Mouse (Mus musculus) adrenal gland, adult 18-20 months (tissue): ENCODE results near the gene Cobll1. TPM values are rescaled to one million over a fixed set of nuclear protein-coding genes. Genes with fewer than 3 reads are reported as not detected.

Source experiments
- DNase-seq, 2 experiments: peaks; one replicate each; pipeline ENCODE4 v3.0.0; 2021 to 2022; ENCODE audit warnings: low spot score in 2 of 2
- total RNA-seq, 2 experiments: library from RNA; stranded (reverse); gene quantifications; 1 replicate in 1 of 2; 2 replicates in 1 of 2; pipeline ENCODE4 v1.2.3; 2021

Cobll1 gene
- total RNA-seq, 2 experiments from 2014 or later: 271 to 319 TPM

- no peak for DNase-seq
Observed at GRCm38 (mm10) chr2:65157981-65158651, 81.1 kb downstream of the Cobll1 start.

GRCm38 (mm10) chr2:65157325-65157724 is 81.9 kb downstream of the Cobll1 start:
- DNase-seq: no peak

DNA sequence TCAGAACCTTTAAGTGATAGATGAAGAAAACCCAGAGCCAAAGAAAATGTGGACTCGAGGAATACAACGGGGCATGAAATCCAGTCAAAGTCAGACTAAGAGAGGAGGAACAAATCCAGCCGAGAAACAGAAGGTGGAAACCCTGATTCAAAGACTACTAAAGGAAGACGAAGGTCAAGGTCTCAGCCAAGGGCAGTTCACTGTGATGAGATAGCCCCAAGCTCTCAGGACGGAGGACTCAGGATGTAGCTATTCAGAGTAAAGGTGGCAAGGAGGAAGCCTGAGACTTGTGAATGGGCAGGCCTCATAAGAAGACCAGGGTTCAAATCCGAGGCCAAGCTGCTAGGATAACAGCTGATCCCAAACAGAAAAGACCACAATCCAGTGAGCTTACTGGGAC is 90.3 kb downstream of the Cobll1 start:
- no peak for DNase-seq

DNA sequence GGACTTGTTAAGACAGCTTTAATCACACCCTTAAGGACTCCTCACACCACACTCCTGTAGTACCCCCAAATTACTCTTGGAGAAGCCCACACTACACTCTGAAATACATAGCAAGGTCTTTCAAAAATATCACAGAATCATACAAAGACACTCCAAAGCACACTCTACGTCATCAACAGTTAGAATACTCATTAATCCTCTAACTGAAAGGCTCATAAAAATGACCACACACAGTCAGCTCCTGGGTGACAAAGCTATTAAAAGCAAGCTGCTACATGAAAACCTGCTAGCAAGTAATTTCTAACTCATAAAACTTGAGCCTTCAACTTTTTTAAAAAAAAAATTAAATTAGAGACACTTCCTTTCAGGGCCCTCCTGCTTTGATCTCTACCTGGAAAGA is 91.8 kb downstream of the Cobll1 start:
- DNase-seq: no peak

GRCm38 (mm10) chr2:65145421-65146117 is 93.6 kb downstream of the Cobll1 start:
- DNase-seq: no peak

GRCm38 (mm10) chr2:65141093-65141661 is 98.0 kb downstream of the Cobll1 start:
- DNase-seq: no peak

- no peak for DNase-seq
Observed at GRCm38 (mm10) chr2:65140330-65140922, 98.8 kb downstream of the Cobll1 start.

DNA sequence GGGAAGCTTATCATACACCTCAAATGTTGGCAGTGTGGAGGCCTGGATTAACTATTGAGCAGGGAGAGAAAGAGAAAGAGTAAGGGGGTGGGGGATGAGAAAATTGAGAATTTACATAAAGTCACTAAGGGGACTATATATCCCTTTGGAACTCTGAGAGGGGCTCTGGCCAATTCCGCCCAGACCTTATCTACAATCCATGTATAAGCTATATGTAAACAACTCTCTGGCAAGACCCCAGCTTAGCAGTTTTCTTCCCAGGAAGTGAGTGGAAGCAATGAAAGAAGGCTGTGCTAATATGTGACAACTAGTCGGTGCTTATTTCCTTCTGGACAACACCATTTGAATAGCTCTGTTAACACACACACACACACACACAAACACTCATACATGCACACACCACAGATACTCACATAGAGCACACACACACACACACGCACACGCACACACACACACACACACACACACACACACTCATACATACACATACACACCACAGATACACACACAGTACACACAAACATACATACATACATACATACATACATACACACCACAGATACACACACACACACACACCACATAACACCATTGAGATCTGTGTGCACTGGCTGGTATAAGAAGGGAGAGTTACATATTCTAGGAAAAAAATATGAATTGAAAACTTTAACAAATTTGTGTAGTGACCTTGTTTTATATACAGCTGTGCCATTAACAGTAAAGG is 99.4 kb downstream of the Cobll1 start:
- DNase-seq: no peak

- DNase-seq: no peak
Observed at GRCm38 (mm10) chr2:65138992-65139391, 100.2 kb downstream of the Cobll1 start.

- no peak for DNase-seq
Observed at GRCm38 (mm10) chr2:65126141-65126783, 112.9 kb downstream of the Cobll1 start.

DNA sequence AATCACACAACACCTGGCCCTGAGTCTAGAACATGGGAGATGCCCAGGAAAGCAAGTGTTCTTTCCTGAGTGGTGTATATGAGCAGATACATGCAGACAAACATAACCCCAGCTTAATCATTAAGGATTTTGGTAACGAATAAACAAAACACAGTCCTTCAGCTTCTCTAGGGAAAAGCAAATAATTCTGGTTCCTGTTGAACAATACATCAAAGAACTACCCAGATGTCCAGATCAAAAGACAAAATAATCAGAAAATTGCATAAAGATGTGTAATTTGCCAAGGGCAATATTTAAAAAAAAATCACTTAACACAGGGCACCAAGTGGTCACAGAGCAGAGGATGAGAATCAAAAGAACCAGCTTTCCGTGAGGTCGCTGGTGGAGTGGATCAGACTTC is 115.5 kb downstream of the Cobll1 start:
- no peak for DNase-seq

GRCm38 (mm10) chr2:65121435-65121834 is 117.8 kb downstream of the Cobll1 start:
- no peak for DNase-seq

DNA sequence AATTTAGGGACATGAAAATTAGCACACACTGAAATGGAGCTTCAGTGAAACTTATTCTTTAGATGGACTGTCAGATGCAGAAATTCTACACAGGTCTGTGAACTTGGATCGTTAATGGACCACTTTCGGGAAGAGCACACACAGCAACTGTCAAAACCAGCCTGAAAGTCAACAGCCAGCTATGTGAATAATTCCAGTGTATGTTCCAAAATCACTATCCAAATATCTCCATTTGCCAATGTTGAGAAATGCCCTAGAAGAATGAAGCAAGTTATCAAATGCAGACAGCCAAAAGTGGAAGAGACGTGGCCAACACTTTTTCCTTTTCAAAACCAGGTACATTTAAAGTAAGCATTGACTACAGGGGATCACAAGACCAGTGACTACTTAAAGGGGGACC is 118.2 kb downstream of the Cobll1 start:
- no peak for DNase-seq

DNA sequence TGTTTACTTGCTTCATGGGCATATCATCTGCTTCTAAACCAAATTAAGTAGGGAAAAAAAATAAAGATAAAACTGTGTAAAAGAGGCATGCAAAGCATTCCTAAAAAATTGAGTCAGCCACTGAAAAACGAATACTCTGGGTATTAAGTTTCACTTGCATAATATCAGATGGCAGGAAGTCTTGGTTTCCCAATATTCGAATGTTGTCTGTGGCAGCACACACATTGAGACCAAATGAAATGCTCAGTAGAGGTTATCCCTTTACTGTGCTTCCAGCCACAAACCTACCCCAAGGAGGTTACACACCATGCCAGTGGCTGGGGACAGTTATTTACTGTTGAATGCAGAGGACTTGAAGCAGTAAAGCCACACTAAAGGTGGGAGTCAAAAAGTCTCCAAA is 119.1 kb downstream of the Cobll1 start:
- DNase-seq: no peak

DNA sequence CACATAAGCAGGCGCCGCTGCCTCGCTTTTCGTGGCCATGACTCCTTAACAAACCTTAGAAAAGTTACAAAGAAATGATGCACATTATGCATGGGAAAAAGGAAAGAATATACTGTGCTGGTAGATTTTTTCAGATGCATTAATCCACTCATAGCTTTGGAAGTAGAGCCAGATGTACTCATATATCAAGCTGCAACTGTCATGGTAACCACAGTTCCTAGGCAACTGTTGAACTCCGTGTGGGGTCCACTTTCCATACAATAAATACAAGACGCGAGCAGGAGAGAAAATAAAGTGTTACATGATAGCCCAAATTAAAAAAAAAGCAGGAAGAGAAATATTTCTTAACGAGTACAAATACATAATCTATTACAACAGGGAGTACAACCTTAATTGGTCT is 119.5 kb downstream of the Cobll1 start:
- no peak for DNase-seq

DNA sequence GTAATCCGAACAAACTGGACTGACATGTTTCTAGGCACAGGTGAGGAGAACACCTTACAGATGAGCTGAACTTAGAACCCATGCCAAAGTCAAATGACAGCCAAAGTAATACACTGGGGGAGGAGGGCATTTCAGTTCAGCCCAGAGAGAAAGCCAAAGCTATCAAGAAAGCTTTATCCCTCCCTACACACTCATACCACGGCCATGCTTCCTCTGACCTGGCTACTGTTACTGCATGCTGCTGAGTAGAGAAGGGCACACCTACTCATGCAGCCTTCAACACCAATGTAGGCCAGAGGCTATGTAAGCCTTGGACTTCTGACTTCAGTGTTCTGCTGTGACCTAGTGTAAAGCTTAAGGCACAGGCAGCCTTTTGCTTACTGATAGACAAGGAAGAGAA is 120.1 kb downstream of the Cobll1 start:
- DNase-seq: no peak

GRCm38 (mm10) chr2:65117859-65118258 is 121.3 kb downstream of the Cobll1 start:
- DNase-seq: no peak

DNA sequence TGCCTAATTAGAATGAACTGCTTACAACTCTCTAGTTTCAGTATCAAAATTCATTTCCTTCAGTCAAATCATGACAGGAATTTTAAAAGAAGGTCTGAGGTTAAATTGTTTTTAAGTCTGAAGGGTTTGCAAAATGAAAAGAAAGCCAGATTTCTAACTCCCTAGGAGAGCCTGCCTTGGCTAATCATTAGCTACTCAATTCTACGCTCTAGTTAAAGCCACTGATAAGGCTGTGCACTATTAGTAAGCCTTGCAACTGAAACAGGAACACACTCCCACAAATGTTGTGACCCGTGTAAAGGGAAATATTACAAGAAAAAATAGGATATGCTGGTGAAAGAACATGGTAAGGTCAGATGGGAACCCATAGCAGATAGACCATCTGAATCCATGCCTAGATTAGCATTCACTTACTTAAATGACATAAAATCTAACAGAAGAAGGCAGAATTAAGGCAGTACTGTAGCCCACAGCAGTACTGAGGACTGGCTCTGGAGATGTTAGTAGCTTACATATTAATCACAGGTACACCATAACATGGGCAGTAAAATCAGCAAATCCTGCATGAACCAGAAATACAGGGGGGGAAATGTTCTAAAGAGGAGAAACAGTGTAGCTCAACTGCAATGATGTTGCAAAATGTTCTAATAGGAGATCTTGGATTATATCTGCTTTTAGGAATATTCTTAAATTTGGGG is 122.6 kb downstream of the Cobll1 start:
- DNase-seq: no peak

GRCm38 (mm10) chr2:65113191-65113590 is 126.0 kb downstream of the Cobll1 start:
- no peak for DNase-seq

DNA sequence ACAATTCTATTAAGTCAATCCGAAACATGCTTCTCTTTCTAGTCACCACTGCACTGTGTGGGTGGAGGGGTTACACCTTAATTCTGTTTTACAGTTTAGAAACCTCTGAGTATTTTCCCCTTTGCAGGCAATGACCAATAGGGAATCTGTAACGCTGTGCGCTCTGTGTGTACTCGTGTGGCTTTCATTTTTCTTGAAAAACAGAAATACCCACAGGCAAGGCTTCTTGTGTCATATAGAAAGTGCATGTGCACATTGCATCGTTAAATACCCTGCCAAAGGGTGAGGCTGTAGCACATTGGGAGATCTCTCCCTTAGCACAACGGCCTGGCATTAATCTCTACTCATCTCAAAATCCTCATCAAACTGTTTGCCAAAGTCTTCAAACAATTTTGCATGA is 134.6 kb downstream of the Cobll1 start:
- no peak for DNase-seq
